Mouse (Mus musculus) forebrain, embryonic 16.5 days (tissue): ENCODE measurements around the gene Dnajc7. TPM values are rescaled to one million over a fixed set of nuclear protein-coding genes. Genes with fewer than 3 reads are reported as not detected.
A peak's percentile ranks its signal among the peaks of the same experiment; 100 is the strongest.

Experiments used
- ATAC-seq: fragments of 200-750 bp; cut with Nextera tagmentation; 2 replicates; pipeline ENCODE4 v1.8.0; 2017; ENCODE audit warnings: mild to moderate bottlenecking, moderate library complexity
- H3K27ac ChIP-seq: fragments of 300-500 bp; sonication (generic); 2 replicates; pipeline ENCODE4 v1.5.1; 2014; ENCODE audit warnings: low read length, control low read depth
- H3K27me3 ChIP-seq: fragments of 300-500 bp; sonication (generic); replicated peaks from 2 replicates; pipeline ENCODE4 v1.6.1; 2014; ENCODE audit warnings: low read length; ENCODE audit not compliant: control insufficient read depth, insufficient read depth
- H3K36me3 ChIP-seq: fragments of 300-500 bp; sonication (generic); 2 replicates; pipeline ENCODE4 v1.6.1; 2014; ENCODE audit not compliant: control insufficient read depth, insufficient read depth
- H3K4me1 ChIP-seq: fragments of 300-500 bp; sonication (generic); replicated peaks from 2 replicates; pipeline ENCODE4 v1.6.1; 2014; ENCODE audit warnings: low read length; ENCODE audit not compliant: control insufficient read depth, insufficient read depth
- H3K4me2 ChIP-seq: fragments of 300-500 bp; sonication (generic); 2 replicates; pipeline ENCODE4 v1.6.1; 2014; ENCODE audit warnings: mild to moderate bottlenecking, low read length, control low read depth
- H3K4me3 ChIP-seq: fragments of 300-500 bp; sonication (generic); replicated peaks from 2 replicates; pipeline ENCODE4 v1.5.1; 2014; ENCODE audit warnings: mild to moderate bottlenecking, low read length, control low read depth
- H3K9ac ChIP-seq: fragments of 300-500 bp; sonication (generic); replicated peaks from 2 replicates; pipeline ENCODE4 v1.6.1; 2014; ENCODE audit warnings: low read depth, low read length, control low read depth
- H3K9me3 ChIP-seq: fragments of 300-500 bp; sonication (generic); 2 replicates; pipeline ENCODE4 v1.6.1; 2016; ENCODE audit warnings: low read length; ENCODE audit not compliant: control insufficient read depth
- WGBS: fragments of 180-500 bp; shearing (Covaris S2); extraction: QIAGEN DNeasy Blood & Tissue Kit; methylation state at CpG from one replicate; pipeline ENCODE4 v1.1.7; 2014; 5-methylcytosine and 5-hydroxymethylcytosine counted together
- polyA plus RNA-seq: library from polyadenylated mRNA; unstranded; fragments of >200 nt; fragmentation: Nextera tagmentation; extraction: Ambion mirVana; gene quantifications from 2 replicates; pipeline ENCODE4 v1.2.1, GENCODE M21; 2015

Dnajc7 gene
- polyA plus RNA-seq, 1 experiment from 2014 or later = 326 TPM

- no peaks in the 10 kb centered on the region for H3K9me3 ChIP-seq
- no peaks in the 10 kb centered on the region for H3K36me3 ChIP-seq
- whole genome bisulfite sequencing = 7% methylated on average over 52 of the region's 52 CpGs
- peaks cover 15% of the 10 kb centered on the region for H3K4me1 ChIP-seq
- peak; percentile 69 for ATAC-seq
- no peak overlapping the region for H3K27ac ChIP-seq
- peak overlapping the region; percentile 57 for H3K9ac ChIP-seq
- peak overlapping the region; percentile 49 for H3K4me3 ChIP-seq
- peak overlapping the region; percentile 85 for H3K4me2 ChIP-seq
- peaks cover 5% of the 10 kb centered on the region; the same call in 1 of the 2 replicates for H3K27me3 ChIP-seq
Measured at GRCm38 (mm10) chr11:100640159-100640906, 20.4 kb upstream of the Dnajc7 start.

- Histone ChIP-seq H3K36me3 (no peaks in the 10 kb centered on the region), H3K9me3 (no peaks in the 10 kb centered on the region), H3K4me2 (no peak overlapping the region), H3K4me1 (no peaks in the 10 kb centered on the region; the same call in 1 of the 2 replicates), H3K4me3 (no peak overlapping the region), H3K27ac (no peak overlapping the region), H3K27me3 (peaks cover under 1% of the 10 kb centered on the region; the same call in 1 of the 2 replicates), H3K9ac (no peak overlapping the region)
- ATAC-seq = no peak
- WGBS = 65% methylated on average over 7 of the region's 7 CpGs
Measured at GRCm38 (mm10) chr11:100634530-100634929, 14.6 kb upstream of the Dnajc7 start.

- Histone ChIP-seq H3K4me1 (peaks cover 19% of the 10 kb centered on the region), H3K4me2 (no peak overlapping the region), H3K4me3 (no peak overlapping the region), H3K9ac (0 out of 2 replicates have a peak overlapping the region, but pooled peaks have one; percentile 8), H3K27me3 (no peaks in the 10 kb centered on the region), H3K36me3 (peaks cover 9% of the 10 kb centered on the region), H3K27ac (no peak overlapping the region), H3K9me3 (no peaks in the 10 kb centered on the region)
- ATAC-seq = no peak; the same call in 1 of the 2 replicates
- WGBS = 51% methylated on average over 13 of the region's 13 CpGs
Measured at GRCm38 (mm10) chr11:100628862-100629352, 8.9 kb upstream of the Dnajc7 start.

- WGBS = 91% methylated on average over 5 of the region's 5 CpGs
- Histone ChIP-seq H3K27ac (no peak overlapping the region), H3K4me3 (no peak overlapping the region), H3K9me3 (no peaks in the 10 kb centered on the region), H3K36me3 (peaks cover 9% of the 10 kb centered on the region), H3K4me2 (no peak overlapping the region), H3K4me1 (peaks cover 26% of the 10 kb centered on the region), H3K27me3 (no peaks in the 10 kb centered on the region), H3K9ac (no peak overlapping the region)
- ATAC-seq = no peak
Measured at GRCm38 (mm10) chr11:100628056-100628455, 8.1 kb upstream of the Dnajc7 start.

GRCm38 (mm10) chr11:100626701-100627195, 6.8 kb upstream of the Dnajc7 start:
- no peak overlapping the region for H3K9ac ChIP-seq
- H3K4me3 ChIP-seq = no peak overlapping the region
- no peak overlapping the region for H3K27ac ChIP-seq
- H3K27me3 ChIP-seq = no peaks in the 10 kb centered on the region
- H3K4me2 ChIP-seq = no peak overlapping the region
- H3K4me1 ChIP-seq = peaks cover 28% of the 10 kb centered on the region
- ATAC-seq = no peak
- WGBS = 26% methylated on average over 9 of the region's 9 CpGs
- H3K9me3 ChIP-seq = no peaks in the 10 kb centered on the region
- peaks cover 9% of the 10 kb centered on the region for H3K36me3 ChIP-seq

- H3K9ac ChIP-seq = no peak overlapping the region
- WGBS = 93% methylated on average over 23 of the region's 23 CpGs
Measured at GRCm38 (mm10) chr11:100625754-100626700, 6.1 kb upstream of the Dnajc7 start.

GRCm38 (mm10) chr11:100623867-100624266, 3.9 kb upstream of the Dnajc7 start:
- Histone ChIP-seq H3K27me3 (no peaks in the 10 kb centered on the region), H3K4me2 (peak overlapping the region; percentile 52), H3K27ac (no peak overlapping the region), H3K4me1 (peaks cover 29% of the 10 kb centered on the region), H3K9me3 (no peaks in the 10 kb centered on the region), H3K9ac (no peak overlapping the region), H3K4me3 (no peak overlapping the region), H3K36me3 (peaks cover 9% of the 10 kb centered on the region)
- WGBS = 35% methylated on average over 5 of the region's 5 CpGs
- ATAC-seq = no peak

More at GRCm38 (mm10) chr11:100625754-100626700, 6.1 kb upstream of the Dnajc7 start:
- Histone ChIP-seq H3K27ac (no peak overlapping the region), H3K36me3 (peaks cover 9% of the 10 kb centered on the region), H3K9me3 (no peaks in the 10 kb centered on the region), H3K4me2 (no peak overlapping the region), H3K4me1 (peaks cover 28% of the 10 kb centered on the region), H3K4me3 (no peak overlapping the region), H3K27me3 (no peaks in the 10 kb centered on the region)
- ATAC-seq = no peak

- ATAC-seq = peak; percentile 36
- no peaks in the 10 kb centered on the region for H3K9me3 ChIP-seq
- H3K27ac ChIP-seq = peak overlapping the region; percentile 66
- H3K27me3 ChIP-seq = no peaks in the 10 kb centered on the region
- peaks cover 28% of the 10 kb centered on the region for H3K4me1 ChIP-seq
- peaks cover 9% of the 10 kb centered on the region for H3K36me3 ChIP-seq
- peak overlapping the region; percentile 84 for H3K4me3 ChIP-seq
- WGBS = 0% methylated on average over 24 of the region's 24 CpGs
- peak overlapping the region; percentile 52 for H3K4me2 ChIP-seq
- H3K9ac ChIP-seq = peak overlapping the region; percentile 75
Measured at GRCm38 (mm10) chr11:100622714-100623113, 2.7 kb upstream of the Dnajc7 start.
